Mouse (Mus musculus): ENCODE measurements at regions not wholly inside any gene's neighbourhood (a gene's known extent, or its start where the extent isn't known, plus 50 kb on each side); places are given as distances from the start of the nearest gene placed in this dataset.

DNA sequence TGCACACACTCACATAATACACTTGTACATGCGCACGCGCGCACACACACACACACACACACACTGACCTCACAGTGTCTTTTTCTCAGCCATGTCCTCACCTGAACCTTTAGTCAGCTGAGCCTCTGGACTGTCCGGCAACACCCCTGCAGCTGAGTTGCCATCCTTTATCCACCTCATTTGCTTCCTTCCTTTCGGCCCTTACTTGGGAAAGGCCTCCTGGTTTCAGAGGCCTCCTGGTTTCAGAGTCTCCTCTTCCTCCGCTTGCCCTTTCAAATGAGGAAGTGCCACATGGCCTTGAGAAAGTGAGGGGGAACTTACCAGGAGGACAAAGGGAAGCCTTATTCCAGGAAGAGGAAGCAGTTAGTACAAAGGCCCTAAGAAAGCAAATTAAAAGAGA is 128.0 kb downstream of the Zfp706 start:
- H3K4me1 ChIP-seq (ENCODE audit: control insufficient read depth in 1 of 2, insufficient read depth in 2 of 2, low read length in 2 of 2), result peaks cover 24 to 56% of the 10 kb centered on the region in 2 experiments
- peaks cover 9% of the 10 kb centered on the region for H3K79me2 ChIP-seq (ENCODE audit: control insufficient read depth, insufficient read depth, low read length, poor library complexity)
- DNase-seq (ENCODE audit: low read depth, low spot score), result peak; percentile 90
- no peaks in the 10 kb centered on the region for H3K9me3 ChIP-seq (replicated peaks; ENCODE audit: insufficient read depth, low read length)
- no peaks in the 10 kb centered on the region for H3K27me3 ChIP-seq (ENCODE audit: control insufficient read depth in 1 of 2, insufficient read depth in 2 of 2, low read length in 2 of 2)
- peak overlapping the region; percentile 65 for H3K9ac ChIP-seq (ENCODE audit: control insufficient read depth, low read depth, low read length, poor library complexity, severe bottlenecking)
- H3K4me3 ChIP-seq (ENCODE audit: control insufficient read depth in 1 of 2, insufficient read depth in 1 of 2, low read depth in 2 of 2, low read length in 2 of 2), result peak overlapping the region; percentile 29 to 41; a peak in 3 of 4 replicates
- TF ChIP-seq NRF1 (IDR thresholded peaks at IDR 0.05; ENCODE audit: insufficient read depth, low read depth, low read length, poor library complexity, severe bottlenecking) (no peak), E2F4 (IDR thresholded peaks at IDR 0.05; ENCODE audit: borderline replicate concordance, low read depth, low read length) (no peak), JUND (IDR thresholded peaks at IDR 0.05; ENCODE audit: low read depth, low read length) (peak; percentile 31; the same call in 1 of the 2 replicates), CHD1 (IDR thresholded peaks at IDR 0.05; ENCODE audit: low read depth, low read length) (0 out of 2 replicates have a peak, but pooled peaks have one; percentile 48), ZKSCAN1 (IDR thresholded peaks at IDR 0.05; ENCODE audit: low read depth, low read length) (no peak), RCOR1 (IDR thresholded peaks at IDR 0.05; ENCODE audit: low read depth, low read length) (peak; percentile 75), EP300 (IDR thresholded peaks at IDR 0.05; ENCODE audit: low read depth in 1 of 2, low read length in 2 of 2) (peak; percentile 63 to 78), ELF1 (IDR thresholded peaks at IDR 0.05; ENCODE audit: low read depth, low read length) (peak; percentile 92), HCFC1 (IDR thresholded peaks at IDR 0.05; ENCODE audit: low read depth, low read length) (peak; percentile 78), MAX (IDR thresholded peaks at IDR 0.05; ENCODE audit: low read length) (peak; percentile 90), SIN3A (IDR thresholded peaks at IDR 0.05; ENCODE audit: low read length) (peak; percentile 88), UBTF (IDR thresholded peaks at IDR 0.05; ENCODE audit: borderline replicate concordance, insufficient read depth, low read depth, low read length) (no peak), CHD2 (IDR thresholded peaks at IDR 0.05; ENCODE audit: low read length) (peak; percentile 18; the same call in 1 of the 2 replicates), NELFE (IDR thresholded peaks at IDR 0.05; ENCODE audit: low read depth, low read length) (peak; percentile 57), MXI1 (IDR thresholded peaks at IDR 0.05; ENCODE audit: low read depth, low read length) (peak; percentile 72), POLR2A (IDR thresholded peaks at IDR 0.05; ENCODE audit: control insufficient read depth in 1 of 2, insufficient read depth in 1 of 2, low read depth in 1 of 2, low read length in 2 of 2, poor library complexity in 1 of 2) (peak; percentile 46 to 65; a peak in 2 of 4 replicates), TCF12 (IDR thresholded peaks at IDR 0.05; ENCODE audit: low read depth, low read length) (peak; percentile 34; the same call in 1 of the 2 replicates), MEF2A (IDR thresholded peaks at IDR 0.05; ENCODE audit: extremely low read depth, insufficient replicate concordance, low read depth, low read length, poor library complexity, severe bottlenecking) (no peak), MYC (IDR thresholded peaks at IDR 0.05; ENCODE audit: low read depth, low read length) (peak; percentile 92), ETS1 (IDR thresholded peaks at IDR 0.05; ENCODE audit: low read depth, low read length) (peak; percentile 71; the same call in 1 of the 2 replicates), ZC3H11A (IDR thresholded peaks at IDR 0.05; ENCODE audit: low read depth, low read length) (0 out of 2 replicates have a peak, but pooled peaks have one; percentile 19), TBP (IDR thresholded peaks at IDR 0.05; ENCODE audit: low read depth, low read length) (peak; percentile 73; the same call in 1 of the 2 replicates), BHLHE40 (IDR thresholded peaks at IDR 0.05; ENCODE audit: borderline replicate concordance, low read depth, low read length) (peak; percentile 39; the same call in 1 of the 2 replicates), USF1 (IDR thresholded peaks at IDR 0.05; ENCODE audit: low read depth, low read length) (peak; percentile 48), MAZ (IDR thresholded peaks at IDR 0.05; ENCODE audit: low read depth, low read length) (0 out of 2 replicates have a peak, but pooled peaks have one; percentile 41)
- peaks cover 0 to 57% of the 10 kb centered on the region in 2 experiments; a peak in 2 of 4 replicates for H3K36me3 ChIP-seq (ENCODE audit: control insufficient read depth in 1 of 2, insufficient read depth in 2 of 2, low read length in 2 of 2)
- peak overlapping the region; percentile 81 for H3K27ac ChIP-seq (ENCODE audit: control insufficient read depth, low read depth, low read length)

Data from MEL (cell line).